In the genomic region with DNA sequence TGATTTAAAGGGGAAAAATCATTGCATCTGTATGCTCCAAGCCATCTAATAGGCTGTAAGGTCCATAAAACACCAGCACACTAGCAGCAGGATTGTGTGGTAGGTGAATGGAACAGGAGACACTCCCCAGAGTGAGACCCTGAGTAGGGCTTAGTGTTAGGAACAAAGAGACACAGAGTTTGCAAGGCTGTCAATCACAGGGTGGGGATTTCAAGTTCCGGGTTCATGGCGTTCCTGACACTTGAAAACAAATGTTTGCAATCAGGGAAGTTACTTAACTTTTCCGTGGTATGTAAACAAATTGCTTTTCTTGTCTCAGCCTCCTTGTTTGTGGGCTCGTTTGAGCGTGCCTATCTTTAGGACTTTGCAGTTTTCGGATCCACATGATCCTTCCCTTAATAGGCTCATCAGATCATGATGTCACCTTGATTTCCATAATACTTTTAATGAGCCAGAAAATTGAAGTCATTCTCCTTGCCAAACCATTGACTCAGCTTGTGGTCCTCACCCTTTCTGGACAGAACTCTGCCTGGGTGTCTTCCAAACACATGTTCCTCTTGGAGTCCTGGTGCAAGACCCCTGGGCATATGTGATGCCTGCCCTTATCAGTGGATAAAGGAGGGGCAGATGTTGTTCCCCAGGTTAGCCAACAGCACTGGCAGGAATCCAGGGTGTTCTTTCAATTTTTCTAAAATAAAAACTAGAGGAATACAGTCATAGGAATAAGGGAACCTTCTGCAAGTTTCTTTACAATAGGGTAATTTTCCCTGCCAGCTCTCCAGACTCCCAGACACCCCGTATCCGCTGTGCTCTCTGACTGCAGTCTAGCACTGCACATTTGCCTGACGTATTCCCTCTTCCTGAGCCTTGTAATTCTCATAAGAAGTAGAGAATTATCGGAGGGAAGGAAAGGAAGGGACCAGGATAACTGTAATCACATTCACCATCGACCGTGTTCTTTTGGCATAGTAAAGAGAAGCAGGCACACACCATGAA, we compare ENCODE assay signal across 10 mouse cellular contexts.
DNase-seq lines count a peak whose midpoint lies in the region.
"Had no signal": no experiment of that assay in that cellular context is flagged by ENCODE, and none has a peak within 500 bp of the region (broad histone marks: within the 10 kb centered on the region; RNA-seq: fewer than 3 reads in every experiment).

No protein-coding gene starts in this region.

- no peak overlapping the region for H3K4me3 ChIP-seq in heart, embryonic 10.5 days

- peak; percentile 96 for DNase-seq in heart, adult 11 months
- no peak for DNase-seq in heart, embryonic 10.5 days (ENCODE audit: low spot score)
- peak; percentile 6 for DNase-seq in NIH3T3 (ENCODE audit: low read depth)
- peak; percentile 8 for DNase-seq in adipocyte (ENCODE audit: low spot score)
- DNase-seq in heart, postnatal 4 days: peak; percentile 10
- DNase-seq in layer of hippocampus, postnatal 36 days: no peak
- DNase-seq in kidney, adult 11 months: no peak
- DNase-seq in spleen, postnatal 36 days (ENCODE audit: low spot score in 2 of 2): no peak
- DNase-seq: cerebellum, adult 8-10 months; kidney, postnatal 25 days had no signal

- H3K36me3 ChIP-seq in heart, embryonic 10.5 days: no peaks in the 10 kb centered on the region

- H3K27me3 ChIP-seq in heart, embryonic 10.5 days (ENCODE audit: insufficient read depth, poor library complexity, severe bottlenecking): no peaks in the 10 kb centered on the region

- no peaks in the 10 kb centered on the region for H3K4me1 ChIP-seq in heart, embryonic 10.5 days

- WGBS in heart, embryonic 10.5 days: 71% methylated on average over 12 of the region's 12 CpGs

- no peaks in the 10 kb centered on the region for H3K9me3 ChIP-seq in heart, embryonic 10.5 days

- H3K27ac ChIP-seq in heart, embryonic 10.5 days: no peak overlapping the region

Comparison
In these comparisons a context has a peak if more than half of its experiments do, and no peak if none do; other contexts are left out.
1. DNase-seq: peak in heart, adult 11 months (single experiment), NIH3T3 (single experiment), adipocyte (single experiment) and heart, postnatal 4 days (single experiment); none in heart, embryonic 10.5 days (single experiment), layer of hippocampus, postnatal 36 days (0 of 2), kidney, adult 11 months (single experiment) and spleen, postnatal 36 days (0 of 2).